Mouse (Mus musculus): ENCODE results near the gene Map4k3.
A peak's percentile ranks its signal among the peaks of the same experiment; 100 is the strongest.
"Not testable (repeated sequence)": the region's sequence is repeated elsewhere in the genome, so short reads cannot be mapped to it uniquely, and the experiment has no call there.

Gene Map4k3

GRCm38 (mm10) chr17:80563762-80564610, 164.3 kb downstream of the Map4k3 start:
- DNase-seq, result peak; percentile 77

GRCm38 (mm10) chr17:80562792-80563191, 165.5 kb downstream of the Map4k3 start:
- DNase-seq, result no peak

DNA sequence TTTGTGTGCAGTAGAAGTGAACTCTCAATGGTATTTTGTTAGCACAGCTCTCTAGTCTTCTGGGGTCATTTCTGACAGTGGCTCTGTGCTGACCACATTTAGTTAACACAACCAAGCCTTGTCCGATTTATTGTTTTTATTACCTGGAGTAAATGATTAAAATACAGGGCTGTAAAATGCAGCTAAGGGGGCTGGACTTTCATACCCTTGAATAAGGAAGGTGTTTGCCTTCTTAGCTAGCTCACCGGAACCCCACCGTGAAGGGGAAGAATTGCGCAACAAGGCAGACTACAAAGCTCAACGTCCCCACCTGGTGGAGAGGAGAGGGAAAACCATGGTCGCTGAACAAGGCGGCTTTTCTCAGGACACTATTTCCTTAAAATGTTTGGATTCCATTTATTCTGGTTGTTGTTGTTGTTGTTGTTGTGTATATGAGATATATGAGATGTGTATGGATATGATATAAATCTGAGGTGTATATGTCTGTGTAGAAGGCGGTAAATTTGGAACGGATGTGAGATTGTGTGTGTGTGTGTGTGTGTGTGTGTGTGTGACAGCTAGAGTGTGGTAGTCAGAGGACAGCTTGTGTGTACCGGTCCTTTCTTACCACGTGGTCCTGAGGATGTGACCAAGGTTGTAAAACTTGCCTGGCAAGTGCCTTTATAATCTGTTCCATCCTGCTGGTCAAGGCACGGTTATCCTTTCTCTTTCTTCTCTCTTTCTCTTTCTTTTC, 167.4 kb downstream of the Map4k3 start:
- DNase-seq, result peak; percentile 64

- DNase-seq, result no peak
These were observed 168.5 kb downstream of the Map4k3 start for GRCm38 (mm10) chr17:80559745-80560144.

DNA sequence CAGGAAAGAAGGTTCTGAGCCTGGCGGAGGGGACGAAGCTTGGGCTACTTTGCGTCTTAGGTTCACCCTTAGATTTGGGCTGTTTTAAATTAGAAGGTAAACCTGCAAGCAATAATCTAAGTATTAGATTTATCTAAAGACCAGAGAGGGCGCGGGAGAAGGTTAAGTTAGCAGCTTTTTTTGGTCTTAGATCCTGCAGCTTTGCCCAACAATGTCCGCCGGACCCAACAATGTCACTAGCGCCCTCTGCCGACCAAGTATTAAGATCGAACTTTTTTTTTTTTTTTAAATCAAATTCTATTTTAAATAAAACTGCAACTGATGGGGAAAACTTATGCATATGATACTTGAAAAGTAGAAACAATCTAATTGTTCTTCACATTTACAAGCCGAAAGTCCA, 169.2 kb downstream of the Map4k3 start:
- no peak for DNase-seq

DNA sequence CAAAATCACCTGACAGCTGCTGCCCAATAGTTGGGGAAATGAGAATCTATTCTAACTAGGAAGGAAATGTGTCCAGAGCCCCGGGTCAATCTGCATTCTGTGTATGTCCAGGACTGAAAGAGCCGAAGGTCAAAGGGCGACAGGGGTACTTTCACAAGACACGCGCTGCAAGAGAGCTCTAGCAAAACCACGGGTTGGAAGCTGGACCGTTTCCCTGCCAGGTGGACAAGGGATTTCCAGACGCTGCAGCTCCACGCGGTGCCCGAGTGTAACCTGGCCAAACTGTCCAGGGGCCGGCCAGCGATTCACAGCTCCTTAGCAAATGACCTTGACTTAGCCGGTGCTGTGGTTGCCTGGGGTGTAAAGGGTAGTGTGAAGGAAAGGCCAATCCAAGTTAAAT, 169.7 kb downstream of the Map4k3 start:
- DNase-seq, result no peak

DNA sequence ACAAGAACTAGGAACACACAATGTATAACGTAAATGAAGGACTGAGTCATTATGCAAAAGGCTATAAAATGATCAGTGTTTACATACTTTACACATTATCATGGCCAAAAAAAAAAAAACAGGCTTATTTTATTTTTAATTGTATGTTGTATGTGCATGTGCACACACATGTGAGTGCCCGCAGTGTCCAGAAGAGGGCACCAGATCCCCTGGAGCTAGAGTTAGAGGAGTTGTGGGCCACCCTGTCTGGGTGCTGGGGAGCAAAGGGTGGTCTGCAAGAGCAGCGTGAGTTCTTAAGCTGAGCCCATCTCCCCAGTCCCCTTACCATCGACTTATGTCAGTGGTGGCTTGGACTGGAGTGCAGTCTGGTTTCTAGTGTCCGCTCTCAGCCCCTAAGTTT, 170.8 kb downstream of the Map4k3 start:
- DNase-seq, result no peak

DNA sequence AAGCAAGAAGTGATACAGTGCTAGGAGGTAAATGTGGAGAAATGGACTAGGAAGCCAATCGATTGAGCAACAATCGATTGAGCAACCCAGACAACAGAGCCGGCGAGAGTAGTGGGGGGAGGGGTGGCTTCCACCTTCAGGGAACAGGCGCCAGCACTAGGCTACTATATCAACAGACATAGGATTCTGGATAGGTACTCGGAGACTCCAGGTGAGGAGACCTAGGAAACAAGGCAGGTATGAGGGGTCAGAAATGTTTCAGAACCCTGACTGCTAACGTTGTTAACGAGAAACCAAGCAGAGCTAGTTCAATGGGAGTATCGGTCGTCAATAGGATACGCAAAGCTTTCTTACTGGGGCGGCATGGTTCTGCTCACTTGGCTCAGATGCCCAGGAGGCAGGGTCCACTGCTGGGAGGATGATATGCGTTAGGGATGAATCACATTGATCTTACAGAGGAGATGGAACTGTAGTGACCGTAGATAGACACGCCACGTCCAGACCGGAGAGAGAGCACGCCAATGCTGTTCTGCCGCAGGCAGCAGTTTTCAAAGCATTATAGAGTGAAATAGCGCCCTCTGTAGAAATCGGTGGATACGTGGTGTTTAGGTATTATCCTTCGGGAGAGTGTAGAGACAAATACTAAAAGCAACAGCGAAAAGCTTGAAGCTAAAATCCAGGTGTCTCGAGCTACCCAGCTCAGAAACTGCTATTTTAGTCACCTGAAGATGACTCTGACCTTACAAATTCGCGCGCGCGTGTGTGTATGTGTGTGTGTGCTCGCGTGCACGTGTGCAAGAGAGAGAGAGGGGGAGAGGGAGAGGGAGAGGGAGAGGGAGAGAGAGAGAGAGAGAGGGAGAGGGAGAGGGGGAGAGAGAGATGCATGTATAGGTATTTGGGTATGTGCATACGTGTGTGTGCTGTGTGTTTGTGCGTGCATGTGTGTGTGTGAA, 174.7 kb downstream of the Map4k3 start:
- DNase-seq, result peak; percentile 83

GRCm38 (mm10) chr17:80552653-80553052, 175.6 kb downstream of the Map4k3 start:
- no peak for DNase-seq

- no peak for DNase-seq
These were observed 177.3 kb downstream of the Map4k3 start for GRCm38 (mm10) chr17:80550981-80551380.

GRCm38 (mm10) chr17:80546846-80547245, 181.4 kb downstream of the Map4k3 start:
- no peak for DNase-seq

- no peak for DNase-seq
These were observed 182.1 kb downstream of the Map4k3 start for GRCm38 (mm10) chr17:80546227-80546626.

DNA sequence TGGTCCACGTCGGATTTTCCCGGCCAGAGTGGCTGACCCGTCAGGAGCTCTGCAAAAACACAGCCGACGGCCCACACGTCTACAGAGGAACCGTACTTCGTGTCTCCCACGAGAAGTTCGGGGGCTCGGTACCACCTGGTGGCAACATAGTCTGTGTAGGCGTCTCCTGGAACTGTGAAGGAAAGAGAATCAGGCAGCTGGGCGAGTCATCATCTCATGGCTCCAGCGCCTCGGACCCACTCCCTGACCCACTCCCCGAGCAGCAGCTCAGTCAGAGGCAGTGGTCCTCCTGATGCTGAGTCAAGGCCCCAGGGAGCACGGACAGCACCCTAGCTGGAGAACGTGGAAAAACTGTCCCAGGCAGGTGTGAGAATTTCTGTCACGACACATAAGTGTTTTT, 184.6 kb downstream of the Map4k3 start:
- DNase-seq, result no peak

DNA sequence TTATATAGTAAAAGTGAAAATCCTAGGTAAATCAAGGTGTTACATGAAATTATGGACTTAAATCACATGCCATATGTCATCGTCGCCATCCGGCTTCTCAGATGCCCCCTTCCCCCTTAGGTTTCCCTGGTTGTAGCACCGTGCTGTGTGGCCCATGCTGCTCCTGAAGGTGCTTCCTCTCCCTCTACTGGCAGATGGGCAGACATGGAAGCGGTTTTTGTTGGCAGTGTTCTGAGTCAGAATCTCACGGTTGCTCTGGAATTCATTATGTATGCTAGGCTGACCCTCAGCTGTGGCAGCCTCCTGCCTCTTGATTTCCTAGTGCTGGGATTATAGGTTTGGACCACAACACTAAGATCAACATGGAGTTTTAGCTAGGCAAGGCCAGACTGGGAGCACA, 191.1 kb downstream of the Map4k3 start:
- no peak for DNase-seq

GRCm38 (mm10) chr17:80535633-80536032, 192.7 kb downstream of the Map4k3 start:
- no peak for DNase-seq

GRCm38 (mm10) chr17:80531351-80531750, 196.9 kb downstream of the Map4k3 start:
- not testable (repeated sequence) for DNase-seq

All from layer of hippocampus, adult 9-11 months (tissue).